Mouse (Mus musculus) lung, postnatal 25 days (tissue): ENCODE data around the gene Lmod3.
A peak's percentile ranks its signal among the peaks of the same experiment; 100 is the strongest.
"Not testable (repeated sequence)": the region's sequence is repeated elsewhere in the genome, so short reads cannot be mapped to it uniquely, and the experiment has no call there.

Experiments used
- DNase-seq: peaks from one replicate; pipeline ENCODE4 v3.0.0; 2022; ENCODE audit warnings: low spot score

Gene Lmod3

DNA sequence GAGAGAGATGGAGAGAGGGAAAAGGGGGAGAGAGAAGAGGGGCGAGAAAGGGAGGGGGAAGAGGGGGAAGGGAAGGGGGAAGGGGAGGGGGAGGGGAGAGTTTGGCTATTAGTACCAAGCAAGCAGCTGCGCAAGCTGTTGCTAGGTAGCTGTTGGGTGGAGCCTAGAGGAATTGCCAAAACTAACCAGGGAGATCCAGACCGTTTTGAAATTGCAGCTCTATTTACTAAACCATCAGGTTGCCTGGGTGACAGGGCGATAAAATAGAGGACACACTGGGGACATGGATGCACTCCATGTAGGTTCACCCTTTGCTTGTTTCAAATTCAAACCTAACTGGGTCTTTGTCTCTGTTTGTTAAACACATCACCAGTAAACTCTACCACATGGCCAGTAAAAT is 23.8 kb upstream of the Lmod3 start:
- peak; percentile 56 for DNase-seq

- no peak for DNase-seq
Measured at GRCm38 (mm10) chr6:97275760-97276159, 23.2 kb upstream of the Lmod3 start.

DNA sequence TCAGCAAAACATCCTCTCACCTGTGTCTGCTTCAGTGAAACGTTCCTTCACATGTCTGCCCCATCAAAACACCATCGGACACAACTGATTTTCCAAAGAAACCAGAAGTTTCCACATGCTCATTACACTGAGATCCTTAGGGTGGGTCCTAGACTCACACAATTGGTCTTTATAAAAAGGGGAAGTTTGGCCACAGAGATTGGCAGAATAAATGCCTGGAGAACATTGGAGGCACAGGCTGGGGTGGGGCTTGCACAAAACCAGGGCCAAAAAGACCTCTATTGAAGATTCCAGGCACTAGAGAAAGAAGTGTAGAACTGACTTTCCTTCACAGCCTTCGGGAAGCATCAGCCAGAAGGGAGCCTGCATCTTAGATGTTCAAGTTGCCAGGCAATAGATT is 21.2 kb upstream of the Lmod3 start:
- DNase-seq: no peak

DNA sequence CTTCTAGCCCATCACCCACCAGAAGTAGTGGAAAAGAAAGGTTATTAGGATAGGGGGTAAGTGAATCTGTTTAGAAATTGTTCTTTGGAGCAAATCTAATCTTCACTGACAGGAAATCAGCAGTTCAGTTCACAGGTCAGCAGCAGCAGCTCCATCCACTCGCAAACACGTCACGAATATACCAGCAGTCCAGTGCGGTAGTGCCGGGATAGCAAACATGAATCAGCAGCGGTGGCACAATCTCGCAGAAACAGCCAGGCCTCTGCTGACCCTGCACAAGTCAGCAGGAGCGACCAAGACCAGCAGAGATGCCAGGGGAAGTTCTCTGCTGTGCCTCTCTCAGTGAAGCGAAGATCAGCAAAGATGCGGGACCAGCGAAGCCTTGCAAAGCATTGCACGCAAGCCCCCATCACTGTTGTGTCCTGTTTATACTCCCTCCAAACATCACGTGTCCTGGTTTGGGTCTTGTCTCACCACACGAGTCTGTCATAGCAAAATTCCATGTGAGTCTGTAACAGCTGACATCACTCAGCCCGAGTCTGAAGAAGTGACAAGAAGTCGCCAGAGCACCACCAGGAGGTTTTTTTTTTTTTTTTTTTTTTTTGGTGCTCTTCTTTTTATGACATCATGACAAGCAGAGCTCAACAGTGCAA is 20.6 kb upstream of the Lmod3 start:
- no peak for DNase-seq

DNA sequence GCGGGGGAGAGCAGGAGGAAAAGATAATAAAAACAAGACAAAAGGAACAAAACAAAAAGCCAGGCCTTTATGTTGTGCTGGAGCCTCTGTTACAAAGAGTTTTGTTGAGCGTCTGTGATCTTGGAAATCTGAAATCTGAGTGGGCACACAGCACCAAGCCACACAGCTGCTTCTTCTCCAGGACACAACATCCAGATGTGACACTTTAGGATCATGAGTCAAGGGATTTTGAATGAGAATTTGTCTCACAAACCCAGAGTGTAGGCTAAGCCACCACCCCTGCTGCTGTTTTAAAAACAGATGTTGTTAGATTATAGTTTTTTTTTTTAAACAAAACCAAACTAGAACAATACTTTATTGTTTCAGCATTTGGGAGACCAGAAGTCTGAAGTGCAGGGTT is 19.8 kb upstream of the Lmod3 start:
- DNase-seq: no peak

DNA sequence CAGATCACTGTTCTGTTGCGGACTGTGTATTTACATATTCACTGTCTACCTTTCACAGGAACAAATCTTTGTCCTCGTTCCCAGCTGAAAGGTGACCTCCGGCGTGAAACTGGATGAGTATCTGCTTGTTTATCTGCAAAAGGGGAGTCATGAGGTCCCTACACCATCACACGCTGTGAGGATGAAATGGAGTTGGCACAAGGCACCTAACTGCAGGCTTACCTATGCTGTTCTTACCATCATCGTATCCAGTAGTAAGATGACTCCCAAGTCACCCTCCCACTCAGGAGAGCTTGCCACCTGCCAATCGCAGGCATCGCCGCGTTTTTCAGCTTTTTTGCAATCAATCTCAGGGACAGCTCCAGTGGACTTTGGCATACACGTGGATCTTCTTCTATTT is 17.0 kb upstream of the Lmod3 start:
- no peak for DNase-seq

- DNase-seq: no peak
Measured at GRCm38 (mm10) chr6:97267132-97267531, 14.6 kb upstream of the Lmod3 start.

DNA sequence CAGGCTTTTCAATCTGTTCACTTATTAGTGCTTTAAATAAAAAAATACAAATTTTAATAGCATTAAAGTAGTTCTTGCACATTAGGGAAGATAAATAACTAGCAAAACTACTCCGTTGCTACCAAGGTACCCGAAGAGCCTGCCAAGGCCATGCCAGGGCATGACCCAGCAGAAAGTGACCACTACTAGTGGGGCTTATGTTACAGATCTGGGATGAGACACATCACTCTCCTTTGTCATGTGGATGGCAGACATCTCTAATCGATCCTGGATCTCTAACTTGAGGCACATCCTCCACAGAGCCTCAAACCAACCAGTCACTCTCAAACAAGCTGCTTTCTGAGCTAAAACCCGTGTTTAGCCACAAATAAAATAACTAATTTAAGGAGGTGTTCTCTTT is 14.1 kb upstream of the Lmod3 start:
- no peak for DNase-seq

DNA sequence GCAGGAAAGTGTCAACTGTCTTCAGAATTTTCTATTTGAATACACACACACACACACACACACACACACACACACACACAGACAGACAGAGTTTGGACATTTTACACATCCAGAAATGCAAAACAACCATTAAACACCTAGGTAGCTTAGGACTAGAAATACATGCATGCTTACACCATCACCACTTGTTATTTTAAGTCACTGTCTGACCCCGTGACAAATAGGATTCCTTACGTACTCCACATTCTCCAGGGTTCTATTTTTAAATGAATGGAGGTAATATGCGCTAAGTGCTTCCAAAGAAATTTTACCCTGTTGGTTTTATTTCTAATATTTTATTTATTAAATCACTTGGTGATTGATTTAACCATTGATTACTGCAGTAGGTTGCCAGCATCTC is 13.1 kb upstream of the Lmod3 start:
- no peak for DNase-seq

DNA sequence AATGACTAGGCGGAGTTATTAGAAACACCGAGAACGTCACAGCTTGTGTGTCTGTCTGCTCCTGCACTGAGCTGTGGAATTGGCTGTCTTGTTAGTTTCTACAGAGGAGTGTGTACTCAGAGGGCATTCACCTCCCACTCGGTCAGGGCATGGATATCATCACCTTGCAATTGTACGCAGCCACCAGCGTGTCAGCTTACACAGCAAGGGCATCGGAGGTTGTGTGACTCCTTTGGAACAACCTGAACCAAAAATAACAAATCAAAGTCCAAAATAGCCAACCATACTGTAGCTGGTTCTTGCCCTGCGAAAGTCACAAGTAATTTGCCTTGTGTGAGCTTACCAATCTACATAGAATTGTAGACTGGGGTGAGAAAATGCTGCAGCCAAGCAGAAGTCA is 12.7 kb upstream of the Lmod3 start:
- no peak for DNase-seq

DNA sequence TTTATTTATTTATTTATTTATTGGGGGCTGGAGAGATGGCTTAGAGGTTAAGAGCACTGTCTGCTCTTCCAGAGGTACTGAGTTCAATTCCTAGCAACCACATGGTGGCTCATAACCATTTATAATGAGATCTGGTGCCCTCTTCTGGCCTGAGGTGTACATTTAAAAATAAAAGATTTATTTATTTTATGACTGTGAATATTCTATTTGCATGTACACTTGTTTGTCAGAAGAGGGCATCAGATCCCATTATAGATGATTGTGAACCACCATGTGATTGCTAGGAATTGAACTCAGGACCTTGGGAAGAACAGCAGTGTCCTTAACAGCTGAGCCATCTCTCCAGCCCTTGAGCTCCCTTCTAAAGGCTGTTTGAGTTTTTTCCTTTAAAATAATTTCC is 11.2 kb upstream of the Lmod3 start:
- not testable (repeated sequence) for DNase-seq

DNA sequence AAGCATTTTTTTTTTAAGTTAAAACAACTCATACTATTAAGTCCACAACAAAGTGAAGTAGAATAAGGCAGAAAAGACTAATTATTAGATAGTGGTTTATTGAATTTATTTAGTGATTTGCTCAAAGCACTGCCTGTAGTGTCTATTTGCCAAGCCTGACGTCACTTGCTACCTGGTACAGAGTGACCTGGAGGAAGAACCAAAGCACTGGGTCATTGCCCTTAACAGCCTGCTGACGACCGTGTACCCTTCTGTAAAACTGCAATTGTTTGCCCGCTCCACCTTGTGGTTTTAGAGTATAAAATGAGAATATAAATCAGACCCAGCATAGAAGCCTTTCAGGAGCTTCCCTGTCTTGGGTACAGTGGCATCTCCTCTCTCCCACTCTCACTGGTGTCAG is 9.7 kb upstream of the Lmod3 start:
- no peak for DNase-seq

GRCm38 (mm10) chr6:97259926-97260325 is 7.4 kb upstream of the Lmod3 start:
- not testable (repeated sequence) for DNase-seq

GRCm38 (mm10) chr6:97258489-97258888 is 5.9 kb upstream of the Lmod3 start:
- DNase-seq: no peak

DNA sequence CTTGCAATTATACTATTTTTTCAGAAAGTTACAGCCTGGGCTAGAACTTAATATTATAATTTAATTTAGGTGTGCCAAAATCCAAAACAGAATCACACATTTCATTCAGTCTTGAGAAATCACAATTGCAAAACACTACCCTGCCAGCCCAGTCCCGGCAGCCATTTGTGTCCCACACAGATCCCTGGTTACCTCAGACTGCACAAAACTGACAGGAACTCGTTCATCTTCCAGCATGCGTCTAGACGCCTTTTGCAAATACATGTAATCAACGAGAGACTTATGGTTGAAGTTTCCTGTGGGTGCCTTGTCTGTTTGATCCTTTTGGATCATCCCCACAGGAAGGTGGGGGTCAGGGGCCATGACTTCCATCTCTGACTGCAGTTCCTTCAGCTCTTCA is 473 bp downstream of the Lmod3 start:
- DNase-seq: no peak

DNA sequence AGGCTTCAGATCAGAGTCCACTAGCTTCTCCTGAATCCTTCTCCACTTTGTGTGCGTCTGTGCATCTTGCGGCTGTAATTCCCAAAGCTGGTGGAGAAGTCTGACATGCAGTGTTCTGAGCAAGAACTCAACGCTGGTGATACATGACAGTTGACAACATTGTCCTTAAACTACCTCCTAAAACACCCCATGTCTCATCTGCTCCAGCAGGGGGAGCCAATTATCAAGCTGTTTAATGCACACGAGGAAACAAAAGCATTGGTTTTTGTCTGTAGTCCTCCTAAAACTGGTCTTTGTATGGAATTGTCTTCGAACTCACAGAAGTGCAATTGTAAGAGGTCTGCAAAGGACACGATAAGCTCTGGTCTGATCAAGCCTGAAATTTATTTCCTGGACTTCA is 1.6 kb downstream of the Lmod3 start:
- DNase-seq: peak; percentile 68

DNA sequence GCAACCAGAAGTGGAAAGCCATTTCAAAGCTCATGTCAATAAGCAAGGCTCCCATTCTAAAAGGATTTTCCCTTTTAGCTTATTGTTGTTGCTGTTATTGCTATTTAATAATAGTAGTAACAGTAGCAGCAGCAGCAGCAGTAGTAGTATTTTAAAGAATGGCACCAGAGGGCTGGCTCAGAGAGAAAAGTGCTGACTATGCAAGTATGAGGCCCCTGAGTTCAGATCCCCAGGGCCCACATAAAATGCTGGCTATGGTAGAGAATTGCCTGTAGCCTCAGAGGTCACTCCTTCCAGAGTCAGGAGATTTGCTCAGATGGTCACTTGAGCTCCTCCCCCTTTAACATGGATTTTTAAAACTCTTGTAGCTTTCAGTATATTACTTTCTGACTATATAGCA is 7.4 kb downstream of the Lmod3 start:
- DNase-seq: no peak

DNA sequence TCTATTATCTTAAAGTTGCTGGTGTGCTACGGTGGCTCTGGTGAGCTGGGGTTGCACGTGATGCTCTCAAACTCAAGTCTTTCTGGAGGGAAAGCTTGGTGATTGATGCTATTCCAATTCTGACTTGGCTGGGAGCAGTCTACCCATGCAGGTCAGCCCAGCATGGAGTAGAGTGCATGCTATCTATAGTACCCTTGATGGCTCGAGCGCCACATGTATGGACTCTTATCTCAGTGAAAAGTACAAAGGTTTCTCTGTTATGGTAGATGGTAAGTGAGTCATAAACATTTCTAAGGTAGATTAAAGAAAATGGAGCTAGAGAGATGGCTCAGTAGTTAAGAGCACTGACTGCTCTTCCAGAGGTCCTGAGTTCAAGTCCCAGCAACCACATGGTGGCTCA is 10.0 kb downstream of the Lmod3 start:
- DNase-seq: no peak

GRCm38 (mm10) chr6:97240092-97240491 is 12.5 kb downstream of the Lmod3 start:
- DNase-seq: no peak

DNA sequence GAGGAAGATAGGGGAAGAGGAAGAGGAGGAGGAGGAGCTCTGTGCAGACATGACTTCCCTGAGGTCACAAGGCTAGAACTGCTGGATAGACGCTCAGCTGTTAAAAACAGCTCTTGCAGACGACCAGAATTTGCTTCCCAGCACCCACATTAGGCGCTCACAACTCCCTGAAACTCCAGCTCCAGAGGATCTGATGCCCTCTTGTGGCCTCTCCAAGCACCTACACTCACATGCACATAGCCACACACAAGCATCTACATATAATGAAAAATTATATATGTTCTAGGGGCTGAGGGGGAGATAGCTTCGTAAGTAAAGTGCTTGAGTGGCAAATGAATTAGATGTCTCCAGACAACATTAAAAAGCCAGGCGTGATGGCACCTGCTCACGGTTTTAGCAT is 13.2 kb downstream of the Lmod3 start:
- DNase-seq: no peak

GRCm38 (mm10) chr6:97236088-97236487 is 16.5 kb downstream of the Lmod3 start:
- DNase-seq: no peak

GRCm38 (mm10) chr6:97234911-97235668 is 17.5 kb downstream of the Lmod3 start:
- DNase-seq: no peak

- DNase-seq: no peak
Measured at GRCm38 (mm10) chr6:97227067-97227847, 25.3 kb downstream of the Lmod3 start.
